Mouse (Mus musculus): ENCODE results near the gene Myo1e. TPM values are rescaled to one million over a fixed set of nuclear protein-coding genes. Genes with fewer than 3 reads are reported as not detected.

The Myo1e gene
- polyA plus RNA-seq, 1 experiment from 2014 or later = 23.2 TPM

GRCm38 (mm10) chr9:70274071-70274470, 66.9 kb downstream of the Myo1e start:
- peaks cover 9% of the 10 kb centered on the region for H3K4me1 ChIP-seq
- 84% methylated on average over 6 of the region's 6 CpGs for WGBS

GRCm38 (mm10) chr9:70274476-70274875, 67.3 kb downstream of the Myo1e start:
- no peak overlapping the region for H3K4me3 ChIP-seq
- WGBS = 83% methylated on average over 6 of the region's 6 CpGs
- H3K4me1 ChIP-seq = peaks cover 6% of the 10 kb centered on the region; the same call in 1 of the 2 replicates
- no peak for ATAC-seq (ENCODE audit: insufficient number of reproducible peaks, insufficient read depth, low FRiP score, low TSS enrichment, low read depth)
- no peaks in the 10 kb centered on the region for H3K9me3 ChIP-seq
- H3K36me3 ChIP-seq = no peaks in the 10 kb centered on the region
- no peaks in the 10 kb centered on the region for H3K27me3 ChIP-seq
- no peak overlapping the region for H3K4me2 ChIP-seq
- H3K27ac ChIP-seq = no peak overlapping the region
- H3K9ac ChIP-seq = no peak overlapping the region

More at GRCm38 (mm10) chr9:70274071-70274470, 66.9 kb downstream of the Myo1e start:
- H3K27me3 ChIP-seq = no peaks in the 10 kb centered on the region
- H3K27ac ChIP-seq = no peak overlapping the region
- no peak overlapping the region for H3K4me2 ChIP-seq
- H3K4me3 ChIP-seq = no peak overlapping the region
- no peak overlapping the region for H3K9ac ChIP-seq
- ATAC-seq (ENCODE audit: insufficient number of reproducible peaks, insufficient read depth, low FRiP score, low TSS enrichment, low read depth) = no peak
- no peaks in the 10 kb centered on the region for H3K36me3 ChIP-seq
- no peaks in the 10 kb centered on the region for H3K9me3 ChIP-seq

- Histone ChIP-seq H3K27ac (no peak overlapping the region), H3K9me3 (no peaks in the 10 kb centered on the region), H3K36me3 (no peaks in the 10 kb centered on the region), H3K4me3 (no peak overlapping the region), H3K27me3 (no peaks in the 10 kb centered on the region), H3K4me1 (peaks cover 6% of the 10 kb centered on the region; the same call in 1 of the 2 replicates), H3K9ac (no peak overlapping the region), H3K4me2 (no peak overlapping the region)
- 86% methylated on average over 12 of the region's 12 CpGs for WGBS
- no peak for ATAC-seq (ENCODE audit: insufficient number of reproducible peaks, insufficient read depth, low FRiP score, low TSS enrichment, low read depth)
Observed at GRCm38 (mm10) chr9:70274887-70275555, 67.9 kb downstream of the Myo1e start.

GRCm38 (mm10) chr9:70277076-70277475, 69.9 kb downstream of the Myo1e start:
- Histone ChIP-seq H3K9ac (no peak overlapping the region), H3K9me3 (no peaks in the 10 kb centered on the region), H3K27ac (no peak overlapping the region), H3K4me1 (no peaks in the 10 kb centered on the region), H3K36me3 (no peaks in the 10 kb centered on the region), H3K4me3 (no peak overlapping the region), H3K4me2 (no peak overlapping the region), H3K27me3 (no peaks in the 10 kb centered on the region)
- no peak for ATAC-seq (ENCODE audit: insufficient number of reproducible peaks, insufficient read depth, low FRiP score, low TSS enrichment, low read depth)
- WGBS = 90% methylated on average over 3 of the region's 3 CpGs

GRCm38 (mm10) chr9:70277529-70277982, 70.4 kb downstream of the Myo1e start:
- 87% methylated on average over 11 of the region's 11 CpGs for WGBS
- Histone ChIP-seq H3K4me2 (no peak overlapping the region), H3K4me1 (no peaks in the 10 kb centered on the region), H3K9ac (no peak overlapping the region), H3K9me3 (no peaks in the 10 kb centered on the region), H3K27me3 (no peaks in the 10 kb centered on the region), H3K36me3 (no peaks in the 10 kb centered on the region), H3K4me3 (no peak overlapping the region), H3K27ac (no peak overlapping the region)
- no peak for ATAC-seq (ENCODE audit: insufficient number of reproducible peaks, insufficient read depth, low FRiP score, low TSS enrichment, low read depth)

- Histone ChIP-seq H3K9ac (no peak overlapping the region), H3K36me3 (no peaks in the 10 kb centered on the region), H3K4me2 (no peak overlapping the region), H3K4me3 (no peak overlapping the region), H3K9me3 (no peaks in the 10 kb centered on the region), H3K27ac (no peak overlapping the region), H3K4me1 (no peaks in the 10 kb centered on the region), H3K27me3 (no peaks in the 10 kb centered on the region)
- 77% methylated on average over 8 of the region's 8 CpGs for WGBS
- no peak for ATAC-seq (ENCODE audit: insufficient number of reproducible peaks, insufficient read depth, low FRiP score, low TSS enrichment, low read depth)
Observed at GRCm38 (mm10) chr9:70281407-70281806, 74.3 kb downstream of the Myo1e start.

GRCm38 (mm10) chr9:70282107-70282506, 75.0 kb downstream of the Myo1e start:
- Histone ChIP-seq H3K4me2 (no peak overlapping the region), H3K4me3 (no peak overlapping the region), H3K9ac (no peak overlapping the region), H3K27ac (no peak overlapping the region), H3K36me3 (no peaks in the 10 kb centered on the region), H3K4me1 (no peaks in the 10 kb centered on the region), H3K9me3 (no peaks in the 10 kb centered on the region), H3K27me3 (no peaks in the 10 kb centered on the region)
- 91% methylated on average over 5 of the region's 8 CpGs for WGBS
- ATAC-seq (ENCODE audit: insufficient number of reproducible peaks, insufficient read depth, low FRiP score, low TSS enrichment, low read depth) = no peak

- no peak for ATAC-seq (ENCODE audit: insufficient number of reproducible peaks, insufficient read depth, low FRiP score, low TSS enrichment, low read depth)
- Histone ChIP-seq H3K4me3 (no peak overlapping the region), H3K36me3 (no peaks in the 10 kb centered on the region), H3K9ac (no peak overlapping the region), H3K27me3 (no peaks in the 10 kb centered on the region), H3K4me1 (no peaks in the 10 kb centered on the region), H3K9me3 (no peaks in the 10 kb centered on the region), H3K4me2 (no peak overlapping the region), H3K27ac (no peak overlapping the region)
- WGBS = 87% methylated on average over 4 of the region's 4 CpGs
Observed at GRCm38 (mm10) chr9:70283151-70283550, 76.0 kb downstream of the Myo1e start.

- no peak overlapping the region for H3K4me3 ChIP-seq
- ATAC-seq (ENCODE audit: insufficient number of reproducible peaks, insufficient read depth, low FRiP score, low TSS enrichment, low read depth) = no peak
Observed at GRCm38 (mm10) chr9:70284584-70285140, 77.5 kb downstream of the Myo1e start.

GRCm38 (mm10) chr9:70290785-70291184, 83.6 kb downstream of the Myo1e start:
- Histone ChIP-seq H3K27ac (no peak overlapping the region), H3K36me3 (no peaks in the 10 kb centered on the region), H3K9ac (no peak overlapping the region), H3K4me1 (0 out of 2 replicates have a peak, but pooled peaks cover 8% of the 10 kb centered on the region), H3K4me3 (no peak overlapping the region), H3K9me3 (no peaks in the 10 kb centered on the region), H3K4me2 (no peak overlapping the region), H3K27me3 (no peaks in the 10 kb centered on the region)
- ATAC-seq (ENCODE audit: insufficient number of reproducible peaks, insufficient read depth, low FRiP score, low TSS enrichment, low read depth) = no peak
- WGBS = 78% methylated on average over 10 of the region's 10 CpGs

More at GRCm38 (mm10) chr9:70284584-70285140, 77.5 kb downstream of the Myo1e start:
- H3K4me1 ChIP-seq = no peaks in the 10 kb centered on the region
- H3K4me2 ChIP-seq = no peak overlapping the region
- no peaks in the 10 kb centered on the region for H3K9me3 ChIP-seq
- H3K27ac ChIP-seq = no peak overlapping the region
- no peaks in the 10 kb centered on the region for H3K27me3 ChIP-seq
- WGBS = 68% methylated on average over 7 of the region's 7 CpGs
- H3K9ac ChIP-seq = no peak overlapping the region
- H3K36me3 ChIP-seq = no peaks in the 10 kb centered on the region

- WGBS = 26% methylated on average over 2 of the region's 2 CpGs
- Histone ChIP-seq H3K9me3 (peaks cover 3% of the 10 kb centered on the region; the same call in 1 of the 2 replicates), H3K4me3 (no peak overlapping the region), H3K27me3 (no peaks in the 10 kb centered on the region), H3K4me1 (peaks cover 13% of the 10 kb centered on the region; the same call in 1 of the 2 replicates), H3K27ac (no peak overlapping the region), H3K4me2 (no peak overlapping the region), H3K9ac (no peak overlapping the region), H3K36me3 (peaks cover 27% of the 10 kb centered on the region)
- no peak for ATAC-seq (ENCODE audit: insufficient number of reproducible peaks, insufficient read depth, low FRiP score, low TSS enrichment, low read depth)
Observed at GRCm38 (mm10) chr9:70296916-70297315, 89.8 kb downstream of the Myo1e start.

GRCm38 (mm10) chr9:70298221-70298620, 91.1 kb downstream of the Myo1e start:
- Histone ChIP-seq H3K9me3 (peaks cover 5% of the 10 kb centered on the region; the same call in 1 of the 2 replicates), H3K36me3 (peaks cover 37% of the 10 kb centered on the region), H3K4me3 (no peak overlapping the region), H3K27ac (no peak overlapping the region), H3K4me2 (no peak overlapping the region), H3K9ac (no peak overlapping the region), H3K27me3 (no peaks in the 10 kb centered on the region), H3K4me1 (peaks cover 6% of the 10 kb centered on the region; the same call in 1 of the 2 replicates)
- no peak for ATAC-seq (ENCODE audit: insufficient number of reproducible peaks, insufficient read depth, low FRiP score, low TSS enrichment, low read depth)
- WGBS = 31% methylated on average over 7 of the region's 7 CpGs
